Mouse (Mus musculus): ENCODE data around the gene Gm3239. TPM values are rescaled to one million over a fixed set of nuclear protein-coding genes. Genes with fewer than 3 reads are reported as not detected.

Gm3239 gene
- not detected in 2 replicates for polyA plus RNA-seq (2012; ENCODE audit: low replicate concordance)

DNA sequence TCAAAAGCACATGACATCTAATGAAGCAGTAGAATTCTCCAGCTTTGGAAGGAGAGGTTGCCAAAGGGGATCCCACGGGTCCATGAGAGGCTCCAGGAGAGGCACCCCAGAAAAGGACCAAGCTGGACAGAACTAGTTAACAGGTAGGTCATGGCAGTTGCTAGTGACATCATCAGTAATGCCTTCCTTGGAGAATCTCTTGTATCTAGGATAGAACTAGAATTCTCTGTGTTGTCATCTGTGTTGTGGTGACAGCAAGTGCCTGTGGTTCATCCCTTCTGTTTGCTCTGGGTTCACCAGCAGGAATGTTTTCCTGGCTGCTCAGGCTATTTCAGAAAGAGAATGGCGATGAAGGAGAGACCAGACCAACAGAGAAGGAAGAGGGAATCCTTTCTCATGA lies at the start of gene Gm3239:
Gene Gm3239, plus strand, starts transcription at position 301 of the 400 bp plus-strand sequence.

DNA sequence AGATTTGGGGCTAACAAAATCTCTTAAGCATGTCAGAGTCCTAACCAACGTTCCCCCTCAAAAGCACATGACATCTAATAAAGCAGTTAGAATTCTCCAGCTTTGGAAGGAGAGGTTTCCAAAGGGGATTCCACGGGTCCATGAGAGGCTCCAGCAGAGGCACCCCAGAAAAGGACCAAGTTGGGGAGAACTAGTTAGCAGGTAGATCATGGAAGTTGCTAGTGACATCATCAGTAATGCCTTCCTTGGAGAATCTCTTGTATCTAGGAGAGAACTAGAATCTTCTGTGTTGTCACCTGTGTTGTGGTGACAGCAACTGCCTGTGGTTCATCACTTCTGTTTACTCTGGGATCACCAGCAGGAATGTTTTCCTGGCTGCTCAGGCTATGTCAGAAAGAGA lies 31.9 kb upstream of the Gm3239 start, which contains the start of gene Gm8159:
Gene Gm8159, plus strand, starts transcription at position 301 of the 400 bp plus-strand sequence.

GRCm38 (mm10) chr14:4708938-4709337 lies 44.9 kb downstream of the Gm3239 start, which contains the start of gene Gm7876:
TSS of gene Gm7876 (plus strand) at chr14:4709238.

Other genes with a start within 250 kb of the Gm3239 start
- not detected in 2 replicates for gene Gm3164, start 248.7 kb upstream of the Gm3239 start, polyA plus RNA-seq (2012; ENCODE audit: low replicate concordance)
- not detected in 2 replicates for gene Gm3173, start 233.2 kb upstream of the Gm3239 start, polyA plus RNA-seq (2012; ENCODE audit: low replicate concordance)
- gene Gm3182, start 182.4 kb upstream of the Gm3239 start, polyA plus RNA-seq (2012; ENCODE audit: low replicate concordance), result not detected in 2 replicates
- not detected in 2 replicates for gene Gm3047, start 108.8 kb upstream of the Gm3239 start, polyA plus RNA-seq (2012; ENCODE audit: low replicate concordance)
- not detected in 2 replicates for gene Gm8159, start 31.8 kb upstream of the Gm3239 start, polyA plus RNA-seq (2012; ENCODE audit: low replicate concordance)
- not detected in 2 replicates for gene Gm7876, start 45.0 kb downstream of the Gm3239 start, polyA plus RNA-seq (2012; ENCODE audit: low replicate concordance)
- not detected in 2 replicates for gene Gm3252, start 62.6 kb downstream of the Gm3239 start, polyA plus RNA-seq (2012; ENCODE audit: low replicate concordance)
- not detected in 2 replicates for gene Gm9602, start 112.1 kb downstream of the Gm3239 start, polyA plus RNA-seq (2012; ENCODE audit: low replicate concordance)
- gene Gm3269, start 173.9 kb downstream of the Gm3239 start, polyA plus RNA-seq (2012; ENCODE audit: low replicate concordance), result not detected in 2 replicates
- not detected in 2 replicates for gene Gm3264, start 191.4 kb downstream of the Gm3239 start, polyA plus RNA-seq (2012; ENCODE audit: low replicate concordance)
- gene Gm3278, start 228.2 kb downstream of the Gm3239 start, polyA plus RNA-seq (2012; ENCODE audit: low replicate concordance), result not detected in 2 replicates

Measured in leukemia stem cell, adult 10-12 weeks (primary cell).